Mouse (Mus musculus) CH12.LX (cell line): ENCODE results near the gene Mmp20. TPM values are rescaled to one million over a fixed set of nuclear protein-coding genes. Genes with fewer than 3 reads are reported as not detected.

Experiments
- DNase-seq: peaks from one replicate; pipeline ENCODE4 v3.0.0-alpha.2; 2013; ENCODE audit errors: extremely low read depth
- H3K27ac ChIP-seq: 2 replicates; pipeline ENCODE4 v1.5.1; 2012; ENCODE audit warnings: low read depth, mild to moderate bottlenecking, control low read depth, moderate library complexity; ENCODE audit not compliant: insufficient read depth
- H3K27me3 ChIP-seq: replicated peaks from 2 replicates; pipeline ENCODE3; 2012; ENCODE audit warnings: inconsistent platforms
- H3K36me3 ChIP-seq, 2 experiments: replicated peaks in 1 of 2; 2 replicates each; pipeline versions ENCODE3 to v1.6.1; 2012; ENCODE audit warnings: inconsistent platforms in 1 of 2, low read length in 1 of 2, mild to moderate bottlenecking in 1 of 2, mixed read lengths in 1 of 2, moderate library complexity in 1 of 2; ENCODE audit not compliant: control insufficient read depth in 1 of 2, insufficient read depth in 1 of 2
- H3K4me1 ChIP-seq, 2 experiments: 2 replicates each; pipeline ENCODE4 v1.6.1; 2012; ENCODE audit warnings: inconsistent platforms in 1 of 2, moderate library complexity in 1 of 2; ENCODE audit not compliant: insufficient read depth in 2 of 2, control insufficient read depth in 1 of 2
- H3K4me2 ChIP-seq: 2 replicates; pipeline ENCODE4 v1.6.1; 2012; ENCODE audit warnings: low read depth, mild to moderate bottlenecking, control low read depth; ENCODE audit not compliant: poor library complexity, insufficient read depth, severe bottlenecking
- H3K4me3 ChIP-seq, 3 experiments: fragments of 150-350 bp in 1 of 3; sonication (generic) in 1 of 3; replicated peaks in 1 of 3; 2 replicates each; pipeline versions ENCODE3 to v1.5.1; 2011 to 2012; ENCODE audit warnings: low read depth in 2 of 3, low read length in 2 of 3, mild to moderate bottlenecking in 2 of 3, moderate library complexity in 2 of 3, control low read depth in 1 of 3, improper control_type of control experiment in 1 of 3, inconsistent platforms in 1 of 3, mixed read lengths in 1 of 3; ENCODE audit not compliant: poor library complexity in 1 of 3
- H3K79me2 ChIP-seq: replicated peaks from 2 replicates; pipeline ENCODE4 v1.6.1; 2012; ENCODE audit warnings: mild to moderate bottlenecking, moderate library complexity; ENCODE audit not compliant: control insufficient read depth, poor library complexity, insufficient read depth, severe bottlenecking; ENCODE audit errors: extremely low read depth
- H3K9ac ChIP-seq: 2 replicates; pipeline ENCODE4 v1.6.1; 2012; ENCODE audit warnings: low read depth, mild to moderate bottlenecking, control low read depth, moderate library complexity; ENCODE audit not compliant: insufficient read depth
- H3K9me3 ChIP-seq: replicated peaks from 2 replicates; pipeline ENCODE3; 2012; ENCODE audit warnings: low read length, inconsistent platforms, mixed read lengths
- BHLHE40 ChIP-seq: IDR thresholded peaks from 2 replicates; pipeline ENCODE4 v1.6.1; 2011; ENCODE audit warnings: mild to moderate bottlenecking, low read depth, low read length, improper control_type of control experiment
- CHD2 ChIP-seq: IDR thresholded peaks from 2 replicates; pipeline ENCODE4 v1.6.1; 2011; ENCODE audit warnings: low read length, improper control_type of control experiment
- ELF1 ChIP-seq: IDR thresholded peaks from 2 replicates; pipeline ENCODE4 v1.6.1; 2014; ENCODE audit warnings: low read depth, mild to moderate bottlenecking, inconsistent platforms, low read length, improper control_type of control experiment
- GABPA ChIP-seq: IDR thresholded peaks from 2 replicates; pipeline ENCODE4 v1.6.1; 2012; ENCODE audit warnings: low read depth, low read length, improper control_type of control experiment, inconsistent platforms; ENCODE audit not compliant: insufficient replicate concordance
- HCFC1 ChIP-seq: IDR thresholded peaks from 2 replicates; pipeline ENCODE4 v1.6.1; 2012; ENCODE audit warnings: low read depth, mild to moderate bottlenecking, inconsistent platforms, low read length, improper control_type of control experiment
- IRF4 ChIP-seq: IDR thresholded peaks from 2 replicates; pipeline ENCODE4 v1.6.1; 2014; ENCODE audit warnings: low read depth, mild to moderate bottlenecking, inconsistent platforms, low read length, improper control_type of control experiment
- JUN ChIP-seq: IDR thresholded peaks from 2 replicates; pipeline ENCODE4 v1.6.1; 2011; ENCODE audit warnings: low read depth, mild to moderate bottlenecking, low read length, improper control_type of control experiment, moderate library complexity; ENCODE audit not compliant: insufficient read depth
- JUND ChIP-seq: conservative IDR thresholded peaks from 2 replicates; pipeline ENCODE4 v1.6.1; 2011; ENCODE audit warnings: low read depth, low read length, improper control_type of control experiment
- MAFK ChIP-seq: IDR thresholded peaks from 2 replicates; pipeline ENCODE4 v1.6.1; 2011; ENCODE audit warnings: low read length, improper control_type of control experiment; ENCODE audit not compliant: insufficient replicate concordance
- MAZ ChIP-seq: IDR thresholded peaks from 2 replicates; pipeline ENCODE4 v1.6.1; 2012; ENCODE audit warnings: low read depth, mild to moderate bottlenecking, inconsistent platforms, low read length, improper control_type of control experiment, moderate library complexity
- MXI1 ChIP-seq: IDR thresholded peaks from 2 replicates; pipeline ENCODE4 v1.6.1; 2011; ENCODE audit warnings: mild to moderate bottlenecking, low read depth, low read length, improper control_type of control experiment
- PAX5 ChIP-seq: IDR thresholded peaks from 2 replicates; pipeline ENCODE4 v1.6.1; 2012; ENCODE audit warnings: low read length, inconsistent platforms, mixed read lengths
- POLR2AphosphoS2 ChIP-seq: IDR thresholded peaks from 2 replicates; pipeline ENCODE4 v1.6.1; 2011; ENCODE audit warnings: low read depth, low read length, improper control_type of control experiment
- RCOR1 ChIP-seq: conservative IDR thresholded peaks from 2 replicates; pipeline ENCODE4 v1.6.1; 2012; ENCODE audit warnings: low read depth, mild to moderate bottlenecking, inconsistent platforms, low read length, improper control_type of control experiment
- SMC3 ChIP-seq: IDR thresholded peaks from 2 replicates; pipeline ENCODE4 v1.6.1; 2011; ENCODE audit warnings: low read depth, low read length, improper control_type of control experiment
- TCF12 ChIP-seq: IDR thresholded peaks from 2 replicates; pipeline ENCODE4 v1.6.1; 2014; ENCODE audit warnings: low read depth, mild to moderate bottlenecking, inconsistent platforms, low read length, improper control_type of control experiment
- USF1 ChIP-seq: IDR thresholded peaks from 2 replicates; pipeline ENCODE4 v1.6.1; 2014; ENCODE audit warnings: low read depth, mild to moderate bottlenecking, inconsistent platforms, low read length, improper control_type of control experiment
- ZMIZ1 ChIP-seq: IDR thresholded peaks from 2 replicates; pipeline ENCODE4 v1.6.1; 2012; ENCODE audit warnings: low read depth, mild to moderate bottlenecking, inconsistent platforms, low read length, improper control_type of control experiment
- ZNF384 ChIP-seq: IDR thresholded peaks from 2 replicates; pipeline ENCODE4 v1.6.1; 2012; ENCODE audit warnings: low read depth, low read length, improper control_type of control experiment, inconsistent platforms
- dilution Hi-C: fragments of 300-500 bp; cut with MboI; formaldehyde crosslinking; loops from 2 replicates; pipeline ENCODE4 v1.14.3; 2020; ENCODE audit warnings: low sequenced_read_pairs; ENCODE audit not compliant: extremely low pct_unique_long_range_greater_than_20kb, extremely low pct_ligation_motif_present
- in situ Hi-C: fragments of 300-500 bp; cut with MboI; formaldehyde crosslinking; loops from 3 replicates; pipeline ENCODE4 v1.14.3; 2019; ENCODE audit warnings: low sequenced_read_pairs, low pct_ligation_motif_present, low pct_unique_long_range_greater_than_20kb, mixed read lengths
- polyA plus RNA-seq: library from polyadenylated mRNA; unstranded; fragments of >175 nt; gene quantifications from 2 replicates; pipeline ENCODE4 v1.2.1, GENCODE M21; 2012; ENCODE audit warnings: low read depth; ENCODE audit not compliant: insufficient read length
- total RNA-seq, 2 experiments: library from RNA; depleted of rRNA; stranded (reverse); fragments of 300-350 nt in 1 of 2; fragments of >200 nt in 1 of 2; gene quantifications; 2 replicates each; pipeline ENCODE4 v1.2.3; 2012 to 2014

The Mmp20 gene
- total and polyA plus RNA-seq, 3 experiments = 0.04 to 0.11 TPM; not detected in 1

GRCm38 (mm10) chr9:7622582-7622981, 5.4 kb upstream of the Mmp20 start:
- no peak overlapping the region for H3K9ac ChIP-seq
- H3K4me3 ChIP-seq = no peak overlapping the region
- H3K27me3 ChIP-seq = no peaks in the 10 kb centered on the region
- H3K27ac ChIP-seq = no peak overlapping the region
- H3K9me3 ChIP-seq = no peaks in the 10 kb centered on the region
- TF ChIP-seq RCOR1 (no peak), JUN (no peak), IRF4 (0 out of 2 replicates have a peak, but pooled peaks have one; percentile 10), USF1 (no peak), MAFK (no peak), ZNF384 (peak; percentile 87), ELF1 (peak; percentile 57; the same call in 1 of the 2 replicates), MXI1 (no peak), ZMIZ1 (no peak), TCF12 (no peak), CHD2 (no peak), SMC3 (no peak)
- dilution Hi-C loops = no loop called here
- H3K4me1 ChIP-seq = no peaks in the 10 kb centered on the region
- in situ Hi-C loops = no loop called here
- no peak for DNase-seq
- no peaks in the 10 kb centered on the region for H3K79me2 ChIP-seq
- no peak overlapping the region for H3K4me2 ChIP-seq
- no peaks in the 10 kb centered on the region for H3K36me3 ChIP-seq

GRCm38 (mm10) chr9:7633936-7634335, 5.9 kb downstream of the Mmp20 start:
- dilution Hi-C loops (no loop called here), in situ Hi-C loops (no loop called here)
- no peak for DNase-seq
- no peak overlapping the region for H3K27ac ChIP-seq
- peaks cover 0 to 2% of the 10 kb centered on the region in 2 experiments; a peak in 1 of 4 replicates for H3K4me1 ChIP-seq
- H3K27me3 ChIP-seq = no peaks in the 10 kb centered on the region
- no peak overlapping the region for H3K9ac ChIP-seq
- no peak overlapping the region for H3K4me2 ChIP-seq
- H3K9me3 ChIP-seq = no peaks in the 10 kb centered on the region
- no peaks in the 10 kb centered on the region for H3K79me2 ChIP-seq
- TF ChIP-seq PAX5 (no peak), HCFC1 (no peak), GABPA (no peak), RCOR1 (no peak), BHLHE40 (no peak), USF1 (no peak), JUND (no peak), POLR2AphosphoS2 (no peak), MAZ (no peak)
- TF ChIP-seq, all 38 proteins: peak for 0
- no peak overlapping the region for H3K4me3 ChIP-seq
- H3K36me3 ChIP-seq = no peaks in the 10 kb centered on the region
